Mouse (Mus musculus): ENCODE measurements around the gene Fam3c.
A peak's percentile ranks its signal among the peaks of the same experiment; 100 is the strongest.
"Not testable (repeated sequence)": the region's sequence is repeated elsewhere in the genome, so short reads cannot be mapped to it uniquely, and the experiment has no call there.

The Fam3c gene

DNA sequence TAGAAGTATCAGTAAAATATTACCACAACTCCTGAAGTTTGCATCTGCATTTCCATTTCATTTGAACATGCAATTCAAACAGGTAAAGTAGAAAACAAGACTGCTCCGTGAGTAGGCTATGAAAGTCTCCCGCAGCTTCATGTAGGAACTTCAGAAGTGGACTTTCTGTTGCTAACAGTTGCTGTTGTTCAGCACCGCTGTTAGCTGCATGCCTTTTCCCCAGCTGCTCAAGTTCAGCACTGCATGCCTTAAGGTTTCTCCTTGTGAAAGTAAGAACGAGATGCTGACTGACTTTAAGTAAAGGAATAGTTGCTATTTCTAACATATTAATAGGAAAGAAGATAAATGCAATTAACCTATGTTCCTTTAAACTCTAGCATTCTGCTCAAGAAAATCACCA, 64.0 kb downstream of the Fam3c start:
- no peak for DNase-seq (ENCODE audit: low spot score in 2 of 2)

DNA sequence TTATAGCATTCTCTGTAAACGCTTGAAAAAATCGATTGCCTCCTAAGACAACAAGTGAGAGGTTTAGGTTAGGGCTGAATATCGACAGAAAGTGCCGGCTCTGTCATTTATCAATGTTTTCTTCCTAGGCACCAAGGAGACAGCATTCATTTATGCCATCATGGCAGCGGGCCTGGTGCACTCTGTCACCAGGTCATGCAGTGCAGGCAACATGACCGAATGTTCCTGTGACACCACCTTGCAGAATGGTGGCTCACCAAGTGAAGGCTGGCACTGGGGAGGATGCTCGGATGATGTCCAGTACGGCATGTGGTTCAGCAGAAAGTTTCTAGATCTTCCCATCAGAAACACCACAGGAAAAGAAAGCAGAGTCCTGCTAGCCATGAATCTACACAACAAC, 65.3 kb downstream of the Fam3c start:
- DNase-seq (ENCODE audit: low spot score in 2 of 2), result no peak

DNA sequence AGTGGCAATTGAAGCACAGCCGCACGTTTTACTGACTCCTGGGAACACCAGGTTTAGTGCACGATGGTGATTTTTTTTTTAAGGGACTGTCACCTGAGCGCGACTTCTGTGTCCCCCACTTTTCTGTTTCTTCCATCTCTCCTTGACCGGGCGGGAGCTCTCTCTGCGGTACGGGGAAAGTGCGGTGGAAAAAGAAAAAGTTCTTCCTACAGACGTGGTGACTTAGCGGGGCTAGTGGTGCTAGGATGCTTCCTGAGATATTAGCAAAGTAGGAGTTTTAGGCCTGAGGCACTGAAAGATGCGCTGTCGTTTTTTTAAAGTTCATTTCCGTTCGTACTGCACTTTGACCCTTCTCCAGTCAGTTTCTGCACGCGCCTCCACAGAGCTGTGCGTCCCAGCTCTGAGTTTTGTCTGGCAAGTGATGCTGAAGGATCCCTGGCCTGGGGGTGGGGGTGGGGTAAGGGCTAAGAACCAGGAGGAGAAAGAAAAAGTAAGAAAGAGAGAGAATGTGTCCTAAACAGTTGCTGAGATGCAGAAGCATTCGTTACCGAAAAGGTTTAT, 66.5 kb downstream of the Fam3c start:
- DNase-seq (ENCODE audit: low spot score in 2 of 2), result no peak

DNA sequence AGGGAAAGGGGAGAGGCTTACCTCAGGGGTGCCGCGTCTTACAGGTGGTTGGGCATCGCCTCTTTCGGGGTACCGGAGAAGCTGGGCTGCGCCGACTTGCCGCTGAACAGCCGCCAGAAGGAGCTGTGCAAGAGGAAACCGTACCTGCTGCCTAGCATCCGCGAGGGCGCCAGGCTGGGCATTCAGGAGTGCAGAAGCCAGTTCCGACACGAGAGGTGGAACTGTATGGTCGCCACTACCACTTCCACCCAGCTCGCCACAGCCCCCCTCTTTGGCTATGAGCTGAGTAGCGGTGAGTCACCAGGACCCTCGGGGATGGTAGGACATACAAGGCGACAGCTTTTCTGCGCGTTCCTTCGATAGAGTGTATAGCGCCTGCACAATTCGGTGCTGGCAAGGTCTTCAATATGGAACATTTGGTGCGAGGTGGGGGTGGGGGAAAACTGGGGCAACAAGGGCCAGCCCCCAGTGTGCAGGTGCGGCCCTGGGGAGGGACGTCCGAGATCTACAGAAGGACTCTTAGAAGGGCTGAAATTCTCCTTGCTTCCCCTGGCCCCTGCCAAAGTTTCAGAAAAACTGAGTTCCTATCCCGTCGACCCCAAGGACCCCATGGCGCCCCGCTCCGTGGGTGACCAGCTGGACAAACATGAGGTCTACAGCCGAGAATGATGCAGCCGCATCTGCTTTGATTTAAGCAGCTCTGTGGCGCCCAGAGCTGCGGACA, 67.1 kb downstream of the Fam3c start:
- peak in 1 of 2 experiments; percentile 5 for DNase-seq (ENCODE audit: low spot score in 2 of 2)

DNA sequence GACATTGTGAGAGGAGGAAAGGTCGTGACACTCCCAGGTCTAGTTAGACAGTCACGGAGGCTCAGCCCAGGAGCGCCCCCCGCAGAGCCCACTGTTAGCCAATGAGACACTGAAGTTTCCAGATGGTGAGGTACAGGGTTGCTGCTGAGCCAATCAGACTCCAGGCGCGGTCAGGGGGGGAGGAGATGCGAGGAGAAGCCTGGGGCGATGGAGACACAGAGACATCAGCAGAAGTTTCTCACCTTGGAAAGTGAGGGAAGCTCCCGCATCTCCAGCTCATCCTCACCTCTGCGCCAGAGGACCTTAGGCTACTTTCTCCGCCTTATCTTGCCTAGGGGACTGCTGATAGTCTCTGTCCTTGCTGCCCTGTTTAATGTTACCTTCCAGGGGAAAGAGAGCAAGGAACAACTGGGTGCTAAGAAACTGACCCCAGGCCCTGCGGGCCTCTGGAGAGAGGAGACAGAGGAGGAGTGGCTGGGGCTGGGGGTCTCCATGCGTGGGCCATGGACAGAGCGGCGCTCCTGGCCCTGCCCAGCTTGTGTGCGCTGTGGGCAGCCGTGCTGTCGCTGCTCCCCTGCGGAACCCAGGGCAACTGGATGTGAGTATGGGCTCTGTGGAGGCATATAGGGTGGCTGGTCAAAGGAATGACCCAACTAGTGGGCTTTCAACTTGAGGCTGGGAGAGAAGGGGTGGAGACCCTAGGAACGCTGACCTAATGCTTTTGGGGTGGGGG, 67.9 kb downstream of the Fam3c start, which contains the start of gene Wnt16:
Gene Wnt16 (plus strand): TSS at position 224 of the 733 bp plus-strand sequence.
- no peak for DNase-seq (ENCODE audit: low spot score in 2 of 2)

DNA sequence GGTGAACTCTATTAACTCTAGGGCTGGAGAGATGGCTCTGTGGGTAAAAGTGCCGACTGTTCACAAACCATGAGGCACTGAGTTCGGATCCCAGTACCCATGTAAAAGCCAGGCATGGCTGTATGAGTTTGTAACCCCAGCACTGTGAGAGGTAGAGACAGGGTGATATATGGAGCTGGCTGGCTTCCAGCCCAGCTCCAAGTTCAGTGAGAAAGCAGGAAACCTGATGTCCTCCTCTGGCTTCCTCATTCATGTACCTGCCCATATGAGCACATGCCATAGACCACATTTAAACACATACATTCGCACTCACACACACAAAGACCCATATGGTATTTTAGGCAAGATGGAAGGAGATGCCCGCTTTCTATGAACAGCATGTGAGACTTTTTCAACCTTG, 73.6 kb downstream of the Fam3c start:
- no peak for DNase-seq (ENCODE audit: low spot score in 2 of 2)

DNA sequence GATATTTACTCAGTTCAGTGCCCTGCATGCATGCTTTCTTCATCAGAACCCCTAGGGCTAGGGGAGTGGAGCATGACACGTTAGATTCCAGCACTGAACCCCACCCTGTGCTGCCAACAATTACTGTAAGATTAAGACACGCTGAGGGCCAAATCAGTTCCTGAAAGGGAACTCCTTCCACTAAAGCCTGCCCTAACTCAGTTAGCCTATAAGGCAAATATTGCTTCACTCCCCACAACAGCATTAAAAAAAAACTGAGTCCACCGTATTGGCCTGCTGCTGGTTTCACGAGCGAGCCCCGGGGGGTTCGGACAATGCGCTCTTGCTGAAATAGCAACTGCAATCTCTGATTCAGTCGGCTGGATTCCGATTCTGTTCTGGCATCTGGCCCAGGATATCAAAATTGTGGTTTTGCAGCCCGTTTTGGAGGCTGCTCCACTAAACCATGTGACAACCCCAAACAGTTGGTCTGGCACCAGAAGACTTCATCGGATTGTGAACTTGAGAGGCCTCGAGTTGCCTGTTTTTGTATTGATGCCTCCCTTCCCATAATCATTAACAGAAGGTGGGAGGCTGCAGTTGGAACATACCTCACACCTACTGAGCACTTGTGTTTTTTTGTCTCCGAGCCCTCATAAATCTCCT, 75.7 kb downstream of the Fam3c start:
- DNase-seq (ENCODE audit: low spot score in 2 of 2), result no peak

DNA sequence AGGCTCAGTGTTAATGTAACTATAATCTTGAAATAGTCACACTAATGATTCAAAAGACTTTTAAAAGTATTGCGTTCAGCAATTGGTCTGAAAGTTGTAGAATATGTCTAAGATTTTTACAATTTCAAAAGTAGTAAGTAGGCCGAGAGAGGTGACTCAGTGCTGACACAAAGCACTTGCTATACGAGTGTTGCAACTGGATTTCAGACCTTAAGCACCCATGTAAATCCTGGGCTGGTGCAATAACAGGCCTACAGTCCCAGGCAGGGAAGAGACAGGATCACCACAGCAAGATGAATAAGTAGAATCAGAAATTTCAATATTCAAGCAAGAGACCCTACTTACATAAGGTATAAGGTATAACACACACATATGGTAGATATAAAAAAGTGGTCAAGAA, 78.1 kb downstream of the Fam3c start:
- no peak for DNase-seq (ENCODE audit: low spot score in 2 of 2)

DNA sequence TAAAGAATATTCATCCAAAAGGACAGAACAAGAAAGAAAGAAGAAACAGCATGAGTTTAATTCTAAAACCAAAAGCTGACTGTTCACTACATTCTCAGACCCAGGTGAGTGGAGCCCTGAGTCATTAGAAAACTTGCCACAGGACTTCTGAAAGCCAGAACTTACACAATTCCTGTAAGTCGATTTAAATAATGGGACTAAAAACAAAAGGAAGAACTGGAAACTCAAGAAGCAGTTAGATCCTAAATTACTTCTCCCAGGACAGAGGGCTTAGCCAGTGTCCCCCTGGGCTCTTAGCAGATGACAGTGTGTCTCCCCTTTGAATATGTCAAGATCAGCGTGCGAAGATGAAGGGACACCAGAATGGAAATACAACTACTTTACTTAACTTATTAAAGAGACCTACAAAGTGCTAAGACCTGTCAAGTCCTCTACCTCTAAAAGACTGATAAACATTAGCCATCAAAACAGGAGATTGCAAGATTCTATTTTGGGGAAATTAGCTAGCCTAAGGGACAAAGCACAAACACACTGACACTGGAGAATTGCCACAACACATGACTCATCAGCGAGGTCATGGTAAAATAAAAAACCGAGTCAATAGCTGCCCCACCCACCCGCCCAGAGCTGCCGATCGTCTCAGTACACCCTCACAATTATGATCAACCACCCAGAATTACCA, 86.1 kb downstream of the Fam3c start:
- DNase-seq (ENCODE audit: low spot score in 2 of 2), result no peak

DNA sequence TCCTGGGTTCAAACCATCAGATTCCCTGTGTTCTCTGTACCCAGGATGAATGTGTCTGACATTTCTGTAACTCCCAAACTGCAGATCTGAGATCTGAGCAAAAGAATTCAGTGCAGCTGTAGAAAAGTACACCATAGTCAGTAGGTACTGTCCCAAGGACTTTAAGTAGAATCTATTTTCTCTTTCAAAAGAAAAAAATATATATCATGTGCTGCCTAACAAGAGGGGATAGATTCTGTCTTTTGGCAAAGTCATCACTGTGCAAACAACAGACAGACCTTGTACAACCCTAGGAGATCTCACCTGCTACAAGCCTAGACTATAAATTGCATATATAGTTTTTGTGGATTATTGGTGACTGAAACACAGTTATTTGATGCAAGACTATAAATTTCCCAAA, 87.4 kb downstream of the Fam3c start:
- no peak for DNase-seq (ENCODE audit: low spot score in 2 of 2)

DNA sequence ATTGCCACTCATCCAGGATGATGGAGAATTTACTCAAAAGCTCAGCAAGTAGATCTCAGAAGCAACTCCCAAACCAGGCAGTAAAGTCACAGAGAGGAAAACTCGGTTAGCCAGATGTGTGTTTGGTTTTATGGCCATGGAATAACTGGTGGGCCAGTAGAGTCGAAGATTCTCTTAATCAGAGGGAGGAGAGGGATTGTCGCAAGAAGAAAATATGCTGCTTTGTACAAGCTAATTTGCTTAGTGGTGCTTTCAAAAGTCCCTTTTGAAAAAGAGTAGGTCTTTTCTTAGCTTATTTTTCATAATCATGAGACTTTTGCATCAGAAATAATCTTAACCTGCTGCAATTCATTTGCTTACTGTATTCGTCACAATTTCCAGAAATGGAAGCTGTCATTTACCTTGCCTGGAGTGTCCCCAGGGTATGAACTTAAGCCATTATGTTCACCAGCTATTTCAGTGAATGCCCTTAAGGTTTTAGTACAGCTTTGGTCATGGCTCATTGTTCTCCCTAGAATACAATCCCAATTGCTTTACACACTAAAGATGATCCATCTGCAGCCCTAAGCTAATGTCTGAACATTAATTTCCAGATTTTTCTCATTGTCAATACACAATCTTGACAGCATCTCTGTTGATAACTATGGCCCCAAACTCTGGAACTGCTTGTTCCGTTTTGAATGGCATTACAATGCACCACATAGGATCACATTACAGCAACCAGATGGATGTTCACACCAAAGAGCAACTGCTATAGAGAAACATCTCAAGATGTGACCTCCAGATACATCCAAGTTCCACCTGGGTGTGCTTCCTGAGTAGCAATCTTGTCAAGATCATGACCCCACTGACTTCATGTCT, 88.0 kb downstream of the Fam3c start:
- no peak for DNase-seq (ENCODE audit: low spot score in 2 of 2)

DNA sequence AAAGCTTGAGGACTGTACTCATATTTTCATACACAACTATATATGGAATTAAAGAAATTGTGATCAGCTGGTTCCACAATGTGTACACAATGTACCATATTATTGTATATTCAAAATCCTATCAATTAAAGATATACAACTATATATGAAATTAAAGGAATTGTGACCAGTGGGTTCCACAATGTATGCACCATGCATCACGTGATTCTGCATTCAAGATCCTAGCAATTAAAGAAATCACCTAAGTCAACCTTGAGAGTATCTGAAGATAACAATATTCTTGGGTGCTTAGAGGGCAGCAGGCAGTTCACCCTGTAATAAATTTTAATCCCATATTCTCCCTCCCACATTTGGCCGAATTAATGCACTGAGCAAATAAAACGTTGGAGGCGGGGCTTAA, 90.0 kb downstream of the Fam3c start:
- no peak for DNase-seq (ENCODE audit: low spot score in 2 of 2)

DNA sequence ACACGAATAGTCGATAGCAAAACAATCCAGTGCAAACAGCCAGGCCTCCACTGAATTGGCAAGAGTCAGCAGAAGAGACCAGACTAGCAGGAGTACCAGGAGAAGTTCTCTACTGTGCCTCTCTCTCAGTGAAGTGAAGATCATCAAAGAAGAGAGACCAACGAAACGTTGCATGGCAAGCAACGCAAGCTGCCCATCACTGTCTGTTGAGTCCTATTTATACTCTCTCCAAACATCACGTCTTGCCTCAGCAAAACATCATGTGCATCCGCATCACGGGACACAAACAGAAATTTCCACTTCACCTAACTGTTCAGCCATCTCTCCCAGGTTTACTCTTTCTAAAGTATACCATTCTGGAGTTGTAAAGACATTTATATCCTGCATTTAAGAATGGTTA, 91.9 kb downstream of the Fam3c start:
- DNase-seq (ENCODE audit: low spot score in 2 of 2), result not testable (repeated sequence)

DNA sequence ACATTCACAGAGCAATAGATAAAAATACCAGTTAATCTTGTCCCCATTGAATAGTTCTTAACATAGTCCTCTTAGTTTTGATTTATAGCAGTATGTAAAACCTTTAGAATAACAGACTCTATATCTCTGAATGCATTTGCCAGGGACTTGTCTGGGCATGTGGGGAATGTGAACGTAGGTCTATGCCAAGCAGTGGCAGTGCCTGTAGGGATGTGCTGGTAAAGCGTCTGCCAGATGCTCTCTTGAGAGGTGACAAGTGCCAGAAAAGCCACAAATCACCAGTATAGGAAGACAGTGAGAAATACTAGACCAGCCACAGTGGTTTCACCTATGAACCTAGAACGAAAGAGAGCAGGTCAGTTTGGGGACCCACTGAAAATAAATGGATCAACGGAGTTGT, 93.5 kb downstream of the Fam3c start:
- no peak for DNase-seq (ENCODE audit: low spot score in 2 of 2)

DNA sequence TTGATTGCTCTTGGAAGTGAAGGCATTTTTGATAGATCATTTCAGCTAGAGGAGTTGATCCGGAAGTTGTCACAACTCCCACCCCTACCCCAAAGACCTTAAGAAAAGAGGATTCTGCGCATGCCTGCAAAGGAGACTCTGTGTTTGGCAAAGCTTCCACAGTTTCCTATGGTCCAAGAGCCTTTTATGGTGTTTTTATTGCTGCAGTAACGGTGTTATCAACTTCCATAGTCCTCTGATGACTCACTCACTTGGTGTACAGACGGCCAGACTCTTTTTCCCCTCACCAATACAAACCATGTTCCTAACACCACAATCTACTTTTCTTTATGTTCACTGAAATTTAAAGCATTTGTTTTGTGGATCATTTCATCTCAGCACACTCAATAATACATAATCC, 97.3 kb downstream of the Fam3c start:
- no peak for DNase-seq (ENCODE audit: low spot score in 2 of 2)
